Mouse (Mus musculus): ENCODE measurements around the gene Rbms3.

Gene Rbms3

GRCm38 (mm10) chr9:116639597-116640301 lies 990.0 kb downstream of the Rbms3 start:
- peak; percentile 7 to 31 for DNase-seq (ENCODE audit: low spot score in 2 of 2)

- no peak for DNase-seq (ENCODE audit: low spot score in 2 of 2)
Observed at GRCm38 (mm10) chr9:116633786-116634185, 995.9 kb downstream of the Rbms3 start.

GRCm38 (mm10) chr9:116633075-116633474 lies 996.6 kb downstream of the Rbms3 start:
- no peak for DNase-seq (ENCODE audit: low spot score in 2 of 2)

- no peak for DNase-seq (ENCODE audit: low spot score in 2 of 2)
Observed at GRCm38 (mm10) chr9:116631816-116632215, 997.9 kb downstream of the Rbms3 start.

GRCm38 (mm10) chr9:116630805-116631204 lies 998.9 kb downstream of the Rbms3 start:
- no peak for DNase-seq (ENCODE audit: low spot score in 2 of 2)

- DNase-seq (ENCODE audit: low spot score in 2 of 2) = no peak
Observed at GRCm38 (mm10) chr9:116620434-116620833, 1009.3 kb downstream of the Rbms3 start.

- DNase-seq (ENCODE audit: low spot score in 2 of 2) = no peak
Observed at GRCm38 (mm10) chr9:116618886-116619285, 1010.8 kb downstream of the Rbms3 start.

GRCm38 (mm10) chr9:116613276-116613675 lies 1016.4 kb downstream of the Rbms3 start:
- no peak for DNase-seq (ENCODE audit: low spot score in 2 of 2)

GRCm38 (mm10) chr9:116596046-116596445 lies 1033.7 kb downstream of the Rbms3 start:
- no peak for DNase-seq (ENCODE audit: low spot score in 2 of 2)

- DNase-seq (ENCODE audit: low spot score in 2 of 2) = no peak
Observed at GRCm38 (mm10) chr9:116592486-116592885, 1037.2 kb downstream of the Rbms3 start.

- peak in 1 of 2 experiments; percentile 10 for DNase-seq (ENCODE audit: low spot score in 2 of 2)
Observed at GRCm38 (mm10) chr9:116591071-116591470, 1038.6 kb downstream of the Rbms3 start.

GRCm38 (mm10) chr9:116569680-116570079 lies 1060.0 kb downstream of the Rbms3 start:
- DNase-seq (ENCODE audit: low spot score in 2 of 2) = no peak

GRCm38 (mm10) chr9:116566711-116567110 lies 1063.0 kb downstream of the Rbms3 start:
- no peak for DNase-seq (ENCODE audit: low spot score in 2 of 2)

- DNase-seq (ENCODE audit: low spot score in 2 of 2) = no peak
Observed at GRCm38 (mm10) chr9:116557781-116558180, 1071.9 kb downstream of the Rbms3 start.

GRCm38 (mm10) chr9:116556641-116557040 lies 1073.1 kb downstream of the Rbms3 start:
- DNase-seq (ENCODE audit: low spot score in 2 of 2) = no peak

GRCm38 (mm10) chr9:116553181-116553580 lies 1076.5 kb downstream of the Rbms3 start:
- peak in 1 of 2 experiments; percentile 27 for DNase-seq (ENCODE audit: low spot score in 2 of 2)

- DNase-seq (ENCODE audit: low spot score in 2 of 2) = no peak
Observed at GRCm38 (mm10) chr9:116546156-116546555, 1083.6 kb downstream of the Rbms3 start.

GRCm38 (mm10) chr9:116542793-116543192 lies 1086.9 kb downstream of the Rbms3 start:
- DNase-seq (ENCODE audit: low spot score in 2 of 2) = no peak

GRCm38 (mm10) chr9:116541976-116542375 lies 1087.7 kb downstream of the Rbms3 start:
- no peak for DNase-seq (ENCODE audit: low spot score in 2 of 2)

GRCm38 (mm10) chr9:116535709-116536108 lies 1094.0 kb downstream of the Rbms3 start:
- no peak for DNase-seq (ENCODE audit: low spot score in 2 of 2)

GRCm38 (mm10) chr9:116533381-116533780 lies 1096.3 kb downstream of the Rbms3 start:
- DNase-seq (ENCODE audit: low spot score in 2 of 2) = no peak

- DNase-seq (ENCODE audit: low spot score in 2 of 2) = no peak
Observed at GRCm38 (mm10) chr9:116531121-116531520, 1098.6 kb downstream of the Rbms3 start.

GRCm38 (mm10) chr9:116524386-116524785 lies 1105.3 kb downstream of the Rbms3 start:
- no peak for DNase-seq (ENCODE audit: low spot score in 2 of 2)
